Mouse (Mus musculus): ENCODE measurements at regions not wholly inside any gene's neighbourhood (a gene's known extent, or its start where the extent isn't known, plus 50 kb on each side); places are given as distances from the start of the nearest gene placed in this dataset.

DNA sequence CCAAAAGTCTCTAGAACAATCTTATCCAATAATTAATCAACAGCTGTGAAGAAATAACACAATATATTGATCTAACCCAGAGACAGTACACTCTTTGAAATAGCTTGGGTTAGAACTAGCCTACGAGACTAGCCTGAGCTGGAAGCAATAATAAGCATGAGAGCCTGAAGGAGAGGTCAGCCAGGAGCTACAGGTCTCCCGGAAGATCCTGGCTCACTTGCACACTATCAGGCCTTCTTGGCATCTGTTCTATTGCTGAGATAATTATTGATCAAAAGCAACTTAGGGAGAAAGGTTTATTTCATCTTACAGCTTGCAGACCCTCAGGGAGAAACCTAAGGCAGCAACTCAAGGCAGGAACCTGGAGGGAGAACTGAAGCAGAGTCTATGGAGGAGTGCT is 64.0 kb upstream of the Hes1 start:
- WGBS: 93% methylated on average over 2 of the region's 2 CpGs
- Histone ChIP-seq H3K27ac (ENCODE audit: low read length) (no peak overlapping the region), H3K9ac (replicated peaks; ENCODE audit: low read depth) (no peak overlapping the region)

DNA sequence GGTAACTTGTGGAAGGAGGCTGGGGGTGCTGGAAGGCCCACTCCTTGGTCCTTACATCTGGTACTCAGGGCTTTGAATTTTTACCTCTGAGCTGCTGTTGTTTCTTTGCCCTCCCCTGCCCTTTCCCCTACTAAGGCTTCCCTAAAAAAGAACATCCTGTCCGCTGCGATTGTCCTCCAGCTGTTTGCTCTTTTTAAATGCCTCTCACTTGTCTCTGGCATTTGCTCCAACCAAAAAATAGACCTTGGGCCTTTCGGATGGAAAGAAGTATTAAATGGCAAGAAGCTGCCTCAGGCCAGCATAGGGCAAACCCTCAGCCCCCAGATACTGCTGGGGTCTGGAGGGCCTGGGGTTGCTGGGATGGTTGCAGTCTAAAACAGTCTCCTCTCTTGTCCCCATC is 59.1 kb upstream of the Hes1 start:
- no peak overlapping the region for H3K9ac ChIP-seq (replicated peaks; ENCODE audit: low read depth)
- DNase-seq (ENCODE audit: low spot score) (peak; percentile 25), ATAC-seq (no peak)
- 58% methylated on average over 3 of the region's 3 CpGs for WGBS
- no peaks in the 10 kb centered on the region for H3K9me3 ChIP-seq (ENCODE audit: low read length)
- H3K4me2 ChIP-seq (replicated peaks; ENCODE audit: low read depth, low read length): no peak overlapping the region
- TF ChIP-seq CTCF (IDR thresholded peaks at IDR 0.05) (no peak), EP300 (IDR thresholded peaks at IDR 0.05) (no peak)
- no peaks in the 10 kb centered on the region for H3K36me3 ChIP-seq (ENCODE audit: insufficient read depth, low read length)
- H3K4me3 ChIP-seq (ENCODE audit: low read depth, low read length): no peak overlapping the region
- H3K27ac ChIP-seq (ENCODE audit: low read length): no peak overlapping the region
- H3K4me1 ChIP-seq (ENCODE audit: insufficient read depth, low read depth, low read length): peaks cover 11% of the 10 kb centered on the region
- H3K27me3 ChIP-seq (replicated peaks; ENCODE audit: insufficient read depth, low read length): no peaks in the 10 kb centered on the region

More for the DNA sequence above, 64.0 kb upstream of the Hes1 start:
- Histone ChIP-seq H3K36me3 (ENCODE audit: insufficient read depth, low read length) (no peaks in the 10 kb centered on the region), H3K4me1 (ENCODE audit: insufficient read depth, low read depth, low read length) (peaks cover 8% of the 10 kb centered on the region; the same call in 1 of the 2 replicates), H3K27me3 (replicated peaks; ENCODE audit: insufficient read depth, low read length) (no peaks in the 10 kb centered on the region), H3K4me2 (replicated peaks; ENCODE audit: low read depth, low read length) (no peak overlapping the region), H3K4me3 (ENCODE audit: low read depth, low read length) (no peak overlapping the region), H3K9me3 (ENCODE audit: low read length) (no peaks in the 10 kb centered on the region)
- ATAC-seq (no peak), DNase-seq (ENCODE audit: low spot score) (no peak)
- no peak for TF ChIP-seq EP300 (IDR thresholded peaks at IDR 0.05)
- no peak for TF ChIP-seq CTCF (IDR thresholded peaks at IDR 0.05)

DNA sequence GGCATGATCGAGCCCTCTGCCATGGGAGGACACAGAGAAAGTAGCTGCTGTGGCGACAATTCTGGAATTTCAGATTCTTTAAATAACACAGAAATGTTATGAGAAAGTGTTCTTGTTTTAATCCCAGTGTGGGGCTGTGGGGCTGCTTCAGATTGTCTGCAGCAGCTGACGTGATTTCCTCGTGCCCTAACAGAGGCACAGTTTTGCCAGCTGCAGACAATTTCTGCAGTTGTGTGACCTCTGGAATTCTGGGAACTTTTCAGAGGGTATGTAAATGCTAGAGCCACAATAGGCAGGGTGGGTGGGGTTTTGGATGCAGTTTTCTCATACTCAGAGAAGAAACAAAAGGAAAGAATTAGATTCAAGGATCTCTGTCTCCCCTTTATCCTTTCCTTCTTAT is 57.4 kb upstream of the Hes1 start:
- no peak overlapping the region for H3K4me3 ChIP-seq (ENCODE audit: low read depth, low read length)
- ATAC-seq (no peak), DNase-seq (ENCODE audit: low spot score) (no peak)
- no peak for TF ChIP-seq CTCF (IDR thresholded peaks at IDR 0.05)
- no peak for TF ChIP-seq EP300 (IDR thresholded peaks at IDR 0.05)
- WGBS: 77% methylated on average over 4 of the region's 4 CpGs
- no peaks in the 10 kb centered on the region for H3K9me3 ChIP-seq (ENCODE audit: low read length)
- no peak overlapping the region for H3K4me2 ChIP-seq (replicated peaks; ENCODE audit: low read depth, low read length)
- H3K27me3 ChIP-seq (replicated peaks; ENCODE audit: insufficient read depth, low read length): no peaks in the 10 kb centered on the region
- no peak overlapping the region for H3K9ac ChIP-seq (replicated peaks; ENCODE audit: low read depth)
- H3K36me3 ChIP-seq (ENCODE audit: insufficient read depth, low read length): no peaks in the 10 kb centered on the region
- H3K4me1 ChIP-seq (ENCODE audit: insufficient read depth, low read depth, low read length): peaks cover 11% of the 10 kb centered on the region
- H3K27ac ChIP-seq (ENCODE audit: low read length): no peak overlapping the region

DNA sequence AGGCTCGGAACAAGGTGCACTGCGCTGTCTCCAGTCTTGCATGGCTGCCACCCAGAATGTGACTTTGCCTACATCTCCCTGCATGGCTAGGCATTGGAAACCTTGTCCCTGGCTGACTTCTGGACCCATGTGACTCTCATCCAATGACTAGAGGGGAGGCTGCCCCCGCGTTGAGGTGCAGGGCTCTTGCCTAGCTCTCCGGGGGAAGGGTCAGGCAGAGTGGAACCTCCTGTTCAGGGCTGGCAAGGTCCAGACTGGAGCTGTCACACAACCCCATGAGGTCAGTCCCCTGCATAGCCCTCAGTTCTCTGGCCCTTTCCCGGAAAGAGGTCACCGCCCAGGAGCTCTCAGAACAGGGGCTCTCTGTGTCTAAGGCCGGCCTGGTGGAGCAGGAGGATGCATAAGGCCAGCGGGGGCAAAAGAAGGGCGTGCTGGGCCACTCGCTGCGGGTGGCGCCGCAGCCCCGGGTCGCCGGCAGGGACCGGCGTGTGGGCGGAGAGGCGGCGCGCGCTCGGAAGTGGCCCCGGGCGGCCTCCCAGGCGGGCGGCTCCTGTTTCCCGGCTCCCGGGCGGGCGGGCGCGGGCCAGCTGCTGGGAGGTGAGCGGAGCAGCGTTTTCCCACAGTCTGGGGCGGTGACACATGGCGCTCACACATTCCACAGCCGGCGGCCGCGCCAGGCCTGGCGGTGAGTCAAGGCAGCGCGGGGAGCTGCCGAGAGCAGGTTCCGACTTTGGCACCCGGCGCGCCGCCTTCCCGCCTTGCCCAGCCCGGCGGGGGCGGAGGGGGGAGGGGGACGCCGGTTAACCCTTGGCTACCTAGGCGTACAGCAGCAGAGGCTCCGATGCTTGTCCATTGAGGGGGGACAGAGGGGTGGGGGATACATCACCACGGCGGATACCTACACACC is 55.5 kb upstream of the Hes1 start:
- no peaks in the 10 kb centered on the region for H3K36me3 ChIP-seq (ENCODE audit: insufficient read depth, low read length)
- H3K4me1 ChIP-seq (ENCODE audit: insufficient read depth, low read depth, low read length): peaks cover 11% of the 10 kb centered on the region
- peak overlapping the region; percentile 34 for H3K4me3 ChIP-seq (ENCODE audit: low read depth, low read length)
- H3K27me3 ChIP-seq (replicated peaks; ENCODE audit: insufficient read depth, low read length): no peaks in the 10 kb centered on the region
- H3K9ac ChIP-seq (replicated peaks; ENCODE audit: low read depth): peak overlapping the region; percentile 13; the same call in 1 of the 2 replicates
- 1% methylated on average over 42 of the region's 62 CpGs for WGBS
- peak; percentile 96 for DNase-seq (ENCODE audit: low spot score)
- H3K4me2 ChIP-seq (replicated peaks; ENCODE audit: low read depth, low read length): peak overlapping the region; percentile 71
- no peak for TF ChIP-seq EP300 (IDR thresholded peaks at IDR 0.05)
- peak; percentile 73 for TF ChIP-seq CTCF (IDR thresholded peaks at IDR 0.05)
- peak; percentile 96 for ATAC-seq
- H3K9me3 ChIP-seq (ENCODE audit: low read length): no peaks in the 10 kb centered on the region
- H3K27ac ChIP-seq (ENCODE audit: low read length): peak overlapping the region; percentile 87

DNA sequence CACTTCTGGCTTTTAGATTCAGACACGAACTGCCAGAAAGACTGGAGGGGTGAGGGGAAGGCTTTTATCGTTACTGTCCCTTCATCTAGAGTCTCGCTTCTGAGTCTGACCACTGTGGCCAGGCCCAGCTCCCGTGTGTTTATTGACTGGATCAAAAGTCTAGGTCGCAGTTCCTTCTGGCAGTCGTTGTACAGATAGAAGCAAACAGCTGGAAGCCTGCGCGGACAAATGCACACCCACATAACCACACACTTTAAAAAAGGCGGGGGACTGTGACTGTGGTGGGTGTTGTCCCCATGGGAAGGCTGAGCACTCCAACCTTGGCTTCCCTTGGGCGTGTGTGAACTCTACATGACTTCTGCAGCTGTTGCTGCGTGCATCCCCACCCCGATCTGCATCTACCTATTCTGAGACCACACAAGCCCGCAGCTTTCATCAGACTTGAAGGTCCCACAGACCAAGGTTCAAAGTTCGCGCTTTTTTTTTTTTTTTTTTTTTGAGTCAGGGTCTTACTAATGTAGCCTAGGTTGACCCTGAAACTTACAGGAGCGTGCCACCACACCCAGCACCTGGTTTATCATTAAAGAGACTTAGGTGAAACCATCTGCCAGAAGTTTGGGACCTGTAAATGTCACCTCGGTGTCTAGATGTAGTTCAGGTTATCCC is 54.5 kb upstream of the Hes1 start:
- no peaks in the 10 kb centered on the region for H3K27me3 ChIP-seq (replicated peaks; ENCODE audit: insufficient read depth, low read length)
- TF ChIP-seq CTCF (IDR thresholded peaks at IDR 0.05) (no peak), EP300 (IDR thresholded peaks at IDR 0.05) (no peak)
- WGBS: 15% methylated on average over 17 of the region's 17 CpGs
- H3K27ac ChIP-seq (ENCODE audit: low read length): peak overlapping the region; percentile 87
- H3K36me3 ChIP-seq (ENCODE audit: insufficient read depth, low read length): no peaks in the 10 kb centered on the region
- no peak overlapping the region for H3K9ac ChIP-seq (replicated peaks; ENCODE audit: low read depth)
- H3K4me3 ChIP-seq (ENCODE audit: low read depth, low read length): peak overlapping the region; percentile 34; the same call in 1 of the 2 replicates
- peak overlapping the region; percentile 71 for H3K4me2 ChIP-seq (replicated peaks; ENCODE audit: low read depth, low read length)
- DNase-seq (ENCODE audit: low spot score): peak; percentile 87
- no peaks in the 10 kb centered on the region for H3K9me3 ChIP-seq (ENCODE audit: low read length)
- peaks cover 11% of the 10 kb centered on the region for H3K4me1 ChIP-seq (ENCODE audit: insufficient read depth, low read depth, low read length)
- ATAC-seq: peak; percentile 47

DNA sequence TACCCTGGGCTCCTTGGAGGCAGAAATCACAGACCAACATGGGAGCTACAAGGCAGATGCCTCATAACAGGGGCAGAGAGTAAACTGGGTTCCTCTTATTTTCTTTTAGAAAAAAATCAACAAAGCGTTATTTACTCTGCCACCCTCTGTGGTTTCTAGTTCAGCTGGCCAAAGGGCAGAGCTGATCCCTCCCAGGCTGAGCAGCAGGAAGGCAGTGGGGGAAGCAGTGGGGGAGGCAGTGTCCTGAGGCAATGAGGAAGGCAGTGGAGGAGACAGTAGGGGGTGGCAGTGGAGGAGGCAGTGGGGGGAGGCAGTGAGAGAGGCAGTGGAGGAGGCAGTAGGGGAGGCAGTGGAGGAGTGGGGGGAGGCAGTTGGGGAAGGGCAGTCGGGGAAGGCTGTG is 51.1 kb upstream of the Hes1 start:
- Histone ChIP-seq H3K27ac (ENCODE audit: low read length) (no peak overlapping the region), H3K36me3 (ENCODE audit: insufficient read depth, low read length) (no peaks in the 10 kb centered on the region), H3K9me3 (ENCODE audit: low read length) (no peaks in the 10 kb centered on the region), H3K4me3 (ENCODE audit: low read depth, low read length) (no peak overlapping the region), H3K27me3 (replicated peaks; ENCODE audit: insufficient read depth, low read length) (no peaks in the 10 kb centered on the region), H3K4me2 (replicated peaks; ENCODE audit: low read depth, low read length) (no peak overlapping the region), H3K4me1 (ENCODE audit: insufficient read depth, low read depth, low read length) (peaks cover 10% of the 10 kb centered on the region), H3K9ac (replicated peaks; ENCODE audit: low read depth) (no peak overlapping the region)
- WGBS: 49% methylated on average over 2 of the region's 2 CpGs
- no peak for DNase-seq (ENCODE audit: low spot score)
- ATAC-seq: no peak
- no peak for TF ChIP-seq EP300 (IDR thresholded peaks at IDR 0.05)
- no peak for TF ChIP-seq CTCF (IDR thresholded peaks at IDR 0.05)
